Mouse (Mus musculus) brain, embryonic 14.5 days (tissue): ENCODE data around the gene Med12l.

Experiments
- CTCF ChIP-seq: fragments of 200-500 bp; IDR thresholded peaks from 2 replicates; pipeline ENCODE4 v1.5.1; 2012; ENCODE audit warnings: inconsistent platforms, mild to moderate bottlenecking, moderate library complexity, borderline replicate concordance; ENCODE audit not compliant: insufficient read depth, insufficient read length; ENCODE audit errors: extremely low read depth
- POLR2A ChIP-seq: fragments of 200-500 bp; IDR thresholded peaks from 2 replicates; pipeline ENCODE4 v1.6.1; 2012; ENCODE audit warnings: mild to moderate bottlenecking, inconsistent platforms, borderline replicate concordance; ENCODE audit not compliant: poor library complexity, insufficient read depth, insufficient read length, severe bottlenecking; ENCODE audit errors: extremely low read depth

GRCm38 (mm10) chr3:59174426-59175154 is 169.0 kb downstream of the Med12l start:
- no peak for TF ChIP-seq CTCF
- TF ChIP-seq POLR2A, result no peak
